Mouse (Mus musculus) layer of hippocampus, adult 11-12 months (tissue): ENCODE results near the gene Cdh1.

Experiments
- DNase-seq: peaks from one replicate; pipeline ENCODE4 v3.0.0; 2022; ENCODE audit warnings: low spot score

Cdh1 gene

DNA sequence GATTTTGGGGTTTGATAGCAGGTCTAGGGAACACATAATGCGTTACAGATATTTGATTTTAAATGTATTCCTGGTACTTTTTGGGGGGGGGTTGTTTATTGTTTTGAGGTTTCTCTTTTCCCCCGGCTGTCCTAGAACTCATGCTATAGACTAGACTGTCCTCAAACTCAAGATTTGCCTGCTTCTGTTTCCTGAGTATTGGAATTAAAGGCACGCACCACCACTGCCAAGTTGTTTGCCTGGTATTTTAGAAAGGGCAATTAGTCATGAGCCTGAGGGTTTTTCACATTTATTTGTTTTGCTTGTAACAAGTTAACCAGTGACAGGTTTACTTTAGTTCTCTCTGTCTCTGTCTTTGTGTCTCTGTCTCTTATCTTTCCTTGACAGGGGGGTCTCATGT is 20.3 kb downstream of the Cdh1 start:
- no peak for DNase-seq

DNA sequence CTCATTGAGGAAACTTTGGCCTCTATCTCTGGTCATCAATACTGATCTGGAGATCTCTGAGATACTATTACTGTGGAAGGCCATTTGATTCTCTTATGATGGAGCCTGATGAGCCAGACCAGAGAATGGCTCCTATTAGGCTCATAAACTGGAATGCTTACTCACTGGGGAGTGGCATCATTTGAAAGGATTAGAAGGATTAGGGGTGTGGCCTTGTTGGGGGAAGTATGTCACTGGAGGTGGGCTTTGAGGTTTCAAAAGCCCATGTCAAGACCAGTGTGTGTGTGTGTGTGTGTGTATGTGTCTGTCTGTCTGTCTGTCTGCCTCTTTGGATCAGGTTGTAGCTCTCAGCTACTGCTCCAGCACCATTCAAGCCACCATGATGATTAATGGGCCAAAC is 20.8 kb downstream of the Cdh1 start:
- DNase-seq = no peak

DNA sequence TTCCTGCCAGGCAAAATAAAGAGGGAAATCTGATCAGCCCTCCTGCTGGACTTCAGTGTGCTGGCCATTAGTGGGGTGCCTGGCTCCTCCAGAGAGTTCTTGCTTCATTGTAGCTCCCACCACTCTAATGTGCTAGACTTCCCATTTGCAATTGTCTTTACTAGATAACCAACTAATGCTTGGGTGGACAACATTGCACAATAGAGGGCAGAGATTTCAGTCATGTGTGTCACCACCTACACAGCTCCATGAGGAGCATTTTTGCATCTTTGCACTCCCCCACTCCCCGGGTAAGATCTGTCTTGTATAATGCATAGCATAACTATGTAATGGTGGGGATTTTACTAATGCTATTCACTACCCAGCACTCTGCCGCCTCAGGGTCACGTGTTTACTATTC is 21.6 kb downstream of the Cdh1 start:
- no peak for DNase-seq

DNA sequence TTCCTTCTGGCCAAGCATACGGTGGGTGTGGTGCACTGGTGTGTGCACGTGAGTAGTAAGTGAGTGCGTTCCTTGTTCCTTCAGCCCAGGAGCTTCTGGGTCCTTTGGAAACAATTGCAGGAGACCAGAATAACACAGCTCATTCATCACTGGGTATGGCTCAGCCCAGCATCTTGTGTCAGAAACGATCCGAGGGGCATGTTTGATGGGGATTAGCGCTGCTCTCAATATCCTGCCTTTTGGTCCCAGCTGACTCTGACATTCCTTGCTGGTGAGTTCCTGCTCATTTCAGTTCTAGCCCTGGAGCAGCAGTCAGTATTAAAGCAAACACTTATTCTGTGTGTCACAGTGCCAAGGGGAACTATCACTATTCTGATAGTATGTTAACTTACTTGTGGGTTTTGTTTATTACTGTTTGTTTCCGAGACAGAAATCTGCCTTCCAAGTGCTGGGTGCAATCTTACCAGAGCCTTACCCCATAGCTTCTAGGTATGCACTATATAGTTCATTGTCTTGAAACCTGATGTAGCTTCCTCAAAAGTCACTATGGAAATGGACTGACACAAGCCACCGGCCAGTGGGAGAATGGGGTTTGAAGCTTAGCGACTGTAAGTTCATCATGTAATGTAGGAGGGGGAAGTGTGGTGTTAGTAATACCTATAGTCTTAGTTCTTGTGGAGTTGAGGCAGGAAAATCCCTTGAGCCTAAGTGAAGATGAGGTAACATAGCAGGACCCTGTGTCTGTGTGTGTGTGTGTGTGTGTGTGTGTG is 23.1 kb downstream of the Cdh1 start:
- no peak for DNase-seq

DNA sequence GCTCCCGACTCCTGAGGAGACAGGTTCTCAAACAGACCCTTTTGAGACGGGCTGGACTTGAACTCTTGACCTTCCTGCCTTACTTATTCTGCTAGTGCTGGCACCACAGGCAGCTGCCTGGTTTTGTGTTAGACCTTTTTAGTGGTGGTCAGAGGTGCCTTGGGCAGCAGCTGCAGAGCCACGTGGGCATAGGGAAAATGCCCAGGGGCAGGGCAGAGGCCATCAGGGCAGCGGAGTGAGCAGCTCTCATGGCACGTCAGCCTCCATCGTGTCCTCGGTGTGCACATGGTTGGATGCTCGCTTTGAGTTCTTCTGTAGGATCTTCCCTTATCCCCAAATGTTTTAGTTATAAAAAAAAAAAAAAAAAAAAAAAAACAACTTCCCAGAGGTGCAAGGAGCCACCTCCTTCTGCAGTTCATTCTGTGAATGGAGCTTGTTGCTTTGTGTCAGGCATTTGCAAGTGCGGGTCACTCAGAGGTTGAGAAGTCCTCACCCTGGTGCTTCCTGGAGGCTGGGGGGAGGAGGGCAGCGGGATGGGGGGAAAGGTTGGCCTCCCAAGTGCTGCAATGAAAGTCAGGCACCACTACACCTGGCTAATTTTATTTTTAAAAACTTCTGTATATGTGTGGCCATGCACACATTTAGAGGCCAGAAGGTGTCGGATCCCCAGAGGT is 25.3 kb downstream of the Cdh1 start:
- DNase-seq = no peak

DNA sequence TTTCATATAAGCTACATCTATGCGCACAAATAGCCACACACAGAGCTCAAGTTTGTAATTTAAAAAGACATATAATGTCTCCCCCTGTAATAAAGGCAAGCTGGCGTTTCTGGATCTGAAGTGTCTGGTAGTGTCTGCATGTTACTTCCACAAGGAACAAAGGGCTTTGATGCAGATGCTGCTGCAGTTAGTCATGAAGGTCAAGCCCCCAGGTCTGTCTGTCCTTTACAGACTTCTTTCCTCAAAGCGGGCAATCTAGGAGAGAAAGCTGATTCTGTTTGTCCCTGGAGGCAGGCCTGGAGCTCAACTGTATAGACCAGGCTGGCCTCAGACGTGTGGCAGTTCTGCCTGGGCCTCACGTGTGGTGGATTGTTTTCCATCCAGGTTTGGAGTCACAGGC is 26.3 kb downstream of the Cdh1 start:
- DNase-seq = no peak

DNA sequence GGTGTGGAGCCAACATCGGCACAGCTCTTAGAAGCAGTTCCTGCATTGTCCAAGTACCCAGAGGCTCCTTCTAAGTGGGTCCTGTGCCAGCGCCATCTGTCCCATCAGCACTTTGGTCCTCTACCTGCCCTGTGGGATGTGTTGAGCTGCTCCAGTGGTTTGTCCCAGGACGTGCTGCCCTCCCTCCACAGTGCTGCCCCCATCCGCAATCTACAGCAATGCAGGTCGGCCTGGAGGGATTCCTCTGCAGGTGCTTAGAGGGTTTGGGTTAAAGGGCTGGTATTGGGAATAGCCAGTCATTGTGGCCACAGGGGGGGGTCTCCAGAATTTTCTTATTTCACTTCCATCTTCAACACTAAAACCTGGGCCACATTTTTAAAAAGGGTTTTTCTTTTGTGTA is 28.8 kb downstream of the Cdh1 start:
- no peak for DNase-seq

DNA sequence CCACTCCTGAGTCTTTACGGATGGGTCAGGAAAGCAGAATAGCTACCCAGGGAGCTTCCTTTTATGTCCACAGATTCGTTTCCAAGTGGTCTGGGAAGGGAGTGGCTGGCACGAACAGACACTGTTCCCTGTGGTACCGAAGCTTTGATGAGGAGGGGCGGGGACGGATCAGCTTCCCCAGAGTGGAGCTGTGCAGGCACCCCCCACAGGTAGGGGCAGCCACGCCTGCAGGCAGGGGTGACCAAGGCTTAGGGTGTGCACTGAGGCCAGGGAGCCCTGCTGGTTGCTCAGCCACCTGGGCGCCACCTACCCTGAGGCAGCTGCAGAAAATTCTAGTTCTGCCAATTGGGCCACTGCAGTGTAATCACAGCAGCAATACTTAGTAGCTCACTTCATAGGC is 29.5 kb downstream of the Cdh1 start:
- no peak for DNase-seq

DNA sequence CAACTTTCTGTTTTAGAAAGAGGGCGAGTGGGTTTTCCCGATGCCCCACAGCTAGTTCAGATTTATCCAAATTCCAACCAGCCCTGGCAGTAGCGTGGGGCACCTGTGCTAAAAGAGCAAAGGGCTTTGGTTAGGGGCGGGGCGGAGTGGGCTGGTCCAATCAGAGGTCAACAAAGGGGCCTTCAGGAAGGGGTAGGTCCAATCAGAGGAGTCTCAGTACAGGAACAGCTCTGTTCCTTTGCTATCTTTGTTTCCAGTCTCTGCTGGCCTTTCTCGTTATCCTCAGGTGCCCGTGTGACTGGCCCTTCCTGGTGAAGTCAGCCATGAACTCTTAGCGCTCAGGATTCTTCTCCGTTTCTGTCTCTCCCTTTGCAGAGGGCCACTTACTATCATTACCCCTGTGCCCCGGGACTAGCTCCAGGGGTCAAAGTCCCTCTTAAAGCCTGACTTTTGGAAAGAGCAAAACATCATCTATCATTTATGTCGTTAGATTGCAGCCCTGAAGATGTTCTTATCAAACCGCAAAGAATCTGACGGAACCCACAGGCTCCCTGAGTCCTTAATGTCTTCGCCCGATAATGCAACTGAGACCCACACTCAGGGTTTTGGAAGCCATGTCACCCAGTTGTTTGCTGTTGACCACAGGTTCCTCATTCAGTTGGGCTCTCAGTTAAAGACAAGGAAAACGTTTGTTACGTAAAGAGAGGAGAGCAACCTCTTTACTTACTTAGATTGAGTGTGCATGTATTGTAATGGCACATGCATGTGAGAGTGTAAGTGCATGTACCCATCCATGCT is 30.4 kb downstream of the Cdh1 start:
- DNase-seq = no peak

DNA sequence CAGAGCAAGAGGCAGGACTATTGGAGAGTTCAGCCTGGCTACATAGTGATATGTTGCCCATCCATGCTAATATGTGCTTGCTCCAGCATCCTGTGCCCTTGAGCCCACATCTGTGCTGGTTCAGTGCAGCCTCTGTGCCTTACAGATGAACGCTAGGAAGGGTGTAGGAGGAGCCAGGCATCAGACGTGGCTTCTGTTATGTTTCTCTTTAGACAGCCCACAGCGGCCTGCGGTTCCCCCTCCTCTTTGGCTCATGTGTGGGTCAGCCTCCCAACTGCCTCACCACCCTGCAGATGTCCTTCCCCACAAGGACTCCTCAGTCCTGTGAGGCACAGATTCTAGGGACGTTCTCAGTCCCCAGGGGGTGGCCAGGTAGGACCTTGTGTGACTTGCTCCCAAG is 32.1 kb downstream of the Cdh1 start:
- DNase-seq = no peak

DNA sequence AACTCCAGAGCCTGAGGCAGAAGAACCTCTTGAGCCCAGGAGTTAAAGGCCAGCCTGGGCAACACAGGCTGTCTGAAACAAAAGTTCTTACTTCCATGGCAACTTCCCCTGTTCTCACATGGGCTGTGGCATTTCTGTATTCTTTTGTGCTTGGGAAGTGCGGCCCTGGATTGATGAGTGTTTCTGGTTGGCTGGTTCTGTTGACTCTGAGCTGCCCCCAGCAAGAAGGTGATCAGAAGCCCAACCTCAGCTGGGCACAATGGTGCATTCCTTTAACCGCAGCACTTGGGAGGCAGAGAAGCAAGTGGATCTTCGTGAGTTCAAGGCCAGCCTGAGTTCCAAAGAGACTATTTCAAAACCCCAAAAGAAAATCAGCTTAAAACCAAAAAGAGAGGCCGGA is 34.3 kb downstream of the Cdh1 start:
- DNase-seq = no peak

DNA sequence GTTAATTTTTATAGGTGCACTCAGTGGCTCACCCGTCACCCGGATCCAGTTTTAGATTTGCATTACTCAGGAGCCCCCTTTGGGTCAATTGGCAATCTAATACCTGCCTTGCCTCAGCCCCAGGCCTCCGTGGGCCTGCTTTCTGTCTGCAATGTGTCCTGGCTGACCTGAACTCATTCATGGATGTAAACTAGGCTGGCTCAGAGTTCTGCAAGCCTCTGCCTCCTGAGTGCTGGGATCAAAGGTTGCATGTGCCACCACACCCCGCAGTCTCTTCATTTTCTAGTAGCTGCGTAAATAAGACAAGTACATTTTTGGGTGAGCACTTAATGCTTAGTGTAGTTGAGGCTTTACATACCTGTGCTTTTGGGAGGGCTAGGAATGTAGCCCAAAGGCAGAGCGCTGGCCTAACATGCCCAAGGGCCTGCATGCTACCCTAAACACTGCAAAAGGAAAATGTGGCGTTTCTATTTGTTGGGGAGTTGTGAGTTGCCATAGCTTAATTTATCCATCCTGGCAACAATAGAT is 35.7 kb downstream of the Cdh1 start:
- no peak for DNase-seq

DNA sequence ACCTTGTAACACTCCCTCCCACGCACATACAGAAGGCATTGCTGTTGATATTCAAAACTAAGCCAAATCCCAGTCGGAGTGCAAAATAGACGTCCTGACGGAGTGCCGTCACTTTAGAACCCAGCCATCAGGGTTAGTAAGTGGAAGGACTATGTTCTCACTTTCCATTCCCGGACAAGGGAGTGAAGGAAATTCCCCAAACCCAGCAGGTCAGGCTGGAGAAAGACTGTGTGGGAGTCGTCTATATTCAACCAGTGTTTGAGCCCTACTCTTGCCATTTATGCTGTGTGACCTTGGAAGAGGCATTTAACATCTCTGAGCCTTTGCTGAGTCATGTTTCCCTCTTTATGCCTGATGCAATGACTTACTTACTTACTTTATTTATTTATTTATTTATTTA is 37.1 kb downstream of the Cdh1 start:
- no peak for DNase-seq

DNA sequence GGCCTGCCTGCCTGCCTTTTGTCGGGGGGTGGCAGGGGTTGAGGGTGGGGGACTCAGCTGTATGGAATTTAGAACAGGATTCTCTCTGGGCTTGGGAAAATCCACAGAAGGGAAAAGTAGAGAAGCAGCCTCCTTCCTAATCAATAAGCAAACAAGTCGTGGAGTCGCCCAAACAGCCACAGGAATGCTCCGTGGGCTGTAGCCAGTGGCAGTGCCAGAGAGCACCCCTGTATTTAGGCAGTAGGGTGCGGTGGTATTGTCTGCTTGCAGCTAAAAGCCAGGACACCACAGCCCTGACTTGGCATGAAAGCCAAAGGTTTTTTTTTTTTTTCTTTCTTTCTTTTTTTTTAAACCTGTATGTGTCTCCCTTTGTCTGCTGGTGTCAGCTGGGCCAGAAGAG is 37.8 kb downstream of the Cdh1 start:
- no peak for DNase-seq

DNA sequence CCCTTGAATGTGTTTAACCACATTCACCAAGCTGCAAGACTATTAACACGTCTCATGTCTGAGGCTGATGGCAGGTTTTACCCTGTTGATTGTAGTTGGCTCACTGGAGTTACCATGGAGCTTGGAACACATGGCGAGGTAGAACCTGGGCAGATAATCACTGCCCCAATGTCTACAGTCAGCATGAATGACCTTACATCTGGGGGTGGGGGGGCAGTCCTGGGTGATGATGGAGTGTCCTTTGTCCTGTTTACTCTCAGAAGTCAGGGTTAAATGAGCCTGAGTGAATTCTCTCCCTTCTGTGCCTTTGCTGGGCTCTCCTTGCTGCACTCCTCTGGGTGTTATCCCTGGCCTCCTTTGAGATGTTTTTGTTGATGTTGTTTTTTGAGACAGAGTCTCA is 39.0 kb downstream of the Cdh1 start:
- DNase-seq = no peak

DNA sequence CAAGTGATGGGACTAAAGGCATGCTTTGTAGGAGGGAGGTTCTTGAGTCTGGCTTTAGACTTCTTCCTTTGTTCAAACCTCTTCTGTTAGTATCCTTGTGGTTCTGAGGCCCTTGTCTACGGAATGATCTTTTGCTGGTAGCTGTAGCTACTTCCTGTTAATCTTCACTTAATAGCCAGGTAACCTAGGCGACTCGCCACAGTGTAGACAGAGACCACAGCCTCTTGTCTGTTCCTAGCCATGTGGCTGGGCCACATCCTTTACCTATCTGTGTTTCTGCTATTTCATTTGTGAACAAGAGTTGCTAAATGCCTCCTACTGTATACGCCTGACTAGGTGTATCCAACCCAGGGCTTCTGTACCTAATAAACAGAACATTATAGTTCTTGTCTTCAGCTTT is 39.9 kb downstream of the Cdh1 start:
- no peak for DNase-seq

DNA sequence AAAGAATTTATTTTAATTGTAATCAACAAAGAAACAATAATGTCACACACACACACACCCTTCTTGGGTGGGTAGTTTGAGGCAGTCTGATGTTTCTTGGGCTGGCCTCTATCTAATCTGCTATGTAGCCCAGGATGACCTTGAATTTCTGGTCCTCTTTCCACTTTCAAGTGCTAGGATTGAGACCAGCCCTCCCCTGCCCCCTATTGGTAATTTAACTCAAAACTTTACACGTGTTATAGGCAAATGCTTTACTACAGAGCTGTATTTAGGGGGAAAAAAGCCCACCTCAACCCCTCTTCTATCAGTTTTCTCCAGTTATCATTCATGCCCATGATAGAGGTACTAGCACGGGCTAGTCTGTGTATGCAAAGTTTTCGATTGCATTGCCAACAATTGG is 41.8 kb downstream of the Cdh1 start:
- DNase-seq = no peak

DNA sequence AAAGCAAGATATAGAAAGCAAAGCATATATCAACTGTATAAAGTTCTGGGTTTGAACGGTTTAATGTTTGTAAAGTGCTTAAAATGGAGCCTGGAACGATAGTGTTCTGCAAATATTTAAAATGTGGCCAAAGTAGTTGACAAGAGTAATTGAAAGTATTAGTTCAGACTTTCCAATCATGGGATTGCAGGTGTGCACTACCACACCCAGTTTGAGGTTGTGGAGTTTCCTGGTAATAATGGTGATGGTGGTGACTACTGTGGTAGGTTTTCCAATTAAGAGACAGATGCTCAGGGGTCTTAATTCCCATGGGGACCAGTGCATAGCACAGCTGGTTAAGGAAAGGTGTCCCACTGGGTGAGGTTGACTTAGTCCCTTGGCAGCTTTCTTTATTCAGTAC is 43.0 kb downstream of the Cdh1 start:
- no peak for DNase-seq

DNA sequence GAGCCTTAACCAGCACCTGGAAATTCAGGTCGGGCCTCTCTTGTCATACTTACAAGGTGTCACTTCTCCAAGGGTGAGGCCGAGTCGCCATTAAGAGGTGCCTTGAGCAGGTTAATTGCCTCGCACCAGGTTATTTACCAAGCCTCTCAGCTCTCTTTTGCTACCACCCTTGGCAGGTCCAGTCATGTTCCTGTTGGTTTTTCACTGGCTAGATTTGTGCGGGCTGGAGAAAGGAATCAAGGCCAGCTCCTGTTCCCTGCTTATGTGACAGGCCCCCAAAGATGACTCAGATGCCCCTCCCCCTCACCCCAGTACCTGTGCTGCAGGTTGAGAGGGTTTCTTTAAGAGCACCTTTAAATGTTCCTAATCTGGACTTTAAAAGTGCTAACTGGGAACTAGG is 43.6 kb downstream of the Cdh1 start:
- no peak for DNase-seq

DNA sequence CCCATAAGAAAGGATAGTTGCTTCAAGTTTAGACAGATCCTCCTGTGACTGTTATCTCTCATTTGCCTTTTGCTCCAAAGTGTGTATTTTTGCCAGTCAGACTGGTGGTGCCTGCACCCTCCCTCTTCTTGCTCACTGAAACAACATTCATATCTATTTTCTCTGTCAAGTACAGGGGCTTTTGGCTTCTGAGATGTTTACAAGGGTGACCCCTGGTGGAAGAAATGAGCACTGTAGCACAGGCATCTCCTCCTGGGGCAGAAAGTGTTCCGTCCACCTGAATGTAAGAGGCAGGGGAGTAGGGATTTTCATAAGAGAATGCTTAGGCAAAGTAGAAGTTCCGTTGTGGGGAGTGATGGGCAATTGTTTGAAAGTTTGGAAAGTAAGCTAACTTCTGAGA is 44.2 kb downstream of the Cdh1 start:
- peak; percentile 88 for DNase-seq

DNA sequence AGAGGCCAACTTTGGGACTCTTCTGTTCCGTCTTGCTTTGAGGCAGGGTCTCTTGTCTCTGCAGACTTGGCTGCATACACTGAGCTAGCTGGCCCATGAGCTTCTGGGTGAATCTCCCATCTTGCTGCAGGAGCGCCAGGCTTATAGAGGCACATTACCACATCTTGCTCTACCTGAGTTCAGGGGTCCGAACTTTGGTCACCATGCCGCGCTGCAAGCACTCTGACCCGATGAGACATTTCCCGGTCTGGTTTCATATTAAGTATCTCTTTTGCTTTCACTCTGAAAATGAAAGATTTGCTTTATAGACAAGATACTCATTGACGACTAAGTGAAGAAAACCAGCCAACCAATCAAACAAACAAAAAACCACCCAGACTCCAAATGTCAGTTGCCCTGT is 45.3 kb downstream of the Cdh1 start:
- no peak for DNase-seq

DNA sequence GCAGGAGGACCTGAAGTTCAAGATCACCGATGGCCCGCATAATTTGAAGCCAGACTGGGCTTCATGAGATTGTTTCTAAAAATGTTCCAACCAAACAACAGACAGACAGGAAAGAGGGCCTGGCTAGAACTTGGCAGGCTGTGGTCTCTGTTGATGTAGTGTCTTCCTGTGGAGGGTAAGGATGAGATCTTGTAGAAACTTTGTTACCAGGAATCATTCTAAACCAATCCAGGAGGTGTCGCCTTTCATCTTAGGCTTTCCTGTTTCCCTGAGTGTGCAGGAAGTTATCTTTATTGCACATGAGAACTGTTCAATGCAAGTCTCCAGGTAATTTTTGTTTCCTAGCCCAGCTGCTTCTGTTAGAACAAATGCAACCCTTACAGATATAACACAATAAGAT is 48.8 kb downstream of the Cdh1 start:
- no peak for DNase-seq

DNA sequence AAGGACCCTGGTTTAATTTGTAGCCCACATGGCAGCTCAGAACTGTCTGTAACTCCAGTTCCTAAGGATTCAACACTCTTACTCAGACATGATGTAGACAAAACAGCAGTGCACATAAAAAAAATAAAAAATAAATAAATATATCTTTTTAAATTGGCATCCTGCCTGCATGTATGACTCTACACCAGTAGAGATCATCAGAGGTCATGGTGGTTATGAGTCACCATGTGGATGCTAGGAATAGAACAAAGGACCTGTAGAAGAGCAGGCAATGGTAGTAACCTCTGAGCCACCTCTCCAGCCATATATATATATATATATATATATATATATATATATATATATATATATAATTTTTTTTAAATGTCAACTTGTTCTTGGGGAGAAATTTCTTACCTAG is 52.9 kb downstream of the Cdh1 start:
- no peak for DNase-seq
